Mouse (Mus musculus): ENCODE measurements around the gene Cdipt. TPM values are rescaled to one million over a fixed set of nuclear protein-coding genes. Genes with fewer than 3 reads are reported as not detected.

The Cdipt gene
- total RNA-seq, 2 experiments from 2014 or later = 38.3 to 39.9 TPM

DNA sequence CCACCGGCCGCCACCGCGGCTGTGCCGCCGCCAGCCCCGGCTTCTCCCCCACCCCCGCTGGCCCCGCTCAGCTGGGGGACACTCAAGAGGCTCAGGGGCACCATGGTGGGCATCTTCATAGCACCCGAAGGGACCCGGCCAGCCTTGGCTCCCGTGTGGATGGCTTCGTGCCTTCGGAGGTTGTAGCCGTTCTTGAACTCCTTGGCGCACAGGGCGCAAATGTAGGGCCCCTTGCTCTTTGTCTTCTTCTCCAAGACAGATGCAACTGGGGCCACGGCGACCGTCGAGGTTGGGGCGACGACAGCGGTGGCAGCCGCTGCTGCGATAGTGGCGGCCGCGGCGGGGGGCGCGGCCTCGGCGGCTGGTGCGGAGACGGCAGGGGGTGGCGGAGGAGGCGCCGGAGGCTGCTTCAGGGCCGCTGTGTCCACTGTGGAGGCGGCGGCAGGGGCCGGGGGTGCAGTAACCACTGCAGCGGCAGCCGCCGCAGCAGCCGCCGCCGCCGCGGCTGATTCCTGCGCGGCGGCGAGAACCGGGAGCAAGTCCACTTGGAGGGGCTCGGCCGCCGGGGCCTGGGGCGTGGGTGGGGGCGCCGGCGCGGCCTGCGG is 49.9 kb downstream of the Cdipt start:
- DNase-seq = peak; percentile 61

DNA sequence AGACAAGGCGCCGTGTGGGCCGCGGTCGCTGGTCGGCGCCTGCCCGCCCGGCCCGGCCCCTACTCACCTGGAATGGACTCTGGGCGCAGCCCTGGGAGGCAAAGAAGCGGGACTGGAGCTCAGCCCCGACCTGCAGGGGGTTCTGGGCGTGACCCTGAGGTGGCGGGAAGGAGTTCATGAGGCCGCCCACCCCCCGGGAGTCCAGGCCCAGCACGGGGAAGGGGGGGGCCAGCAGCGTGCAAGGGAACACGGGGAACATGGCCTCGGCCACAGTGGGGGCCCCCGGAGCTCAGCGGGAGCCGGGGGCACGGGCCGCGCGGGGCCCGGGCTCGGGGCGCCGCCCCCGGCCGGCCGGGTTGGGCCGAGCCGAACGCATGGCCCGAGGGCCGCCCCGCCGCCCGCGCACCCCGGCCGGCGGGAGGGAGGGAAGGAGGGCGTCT is 50.5 kb downstream of the Cdipt start:
- peak; percentile 66 for DNase-seq

DNA sequence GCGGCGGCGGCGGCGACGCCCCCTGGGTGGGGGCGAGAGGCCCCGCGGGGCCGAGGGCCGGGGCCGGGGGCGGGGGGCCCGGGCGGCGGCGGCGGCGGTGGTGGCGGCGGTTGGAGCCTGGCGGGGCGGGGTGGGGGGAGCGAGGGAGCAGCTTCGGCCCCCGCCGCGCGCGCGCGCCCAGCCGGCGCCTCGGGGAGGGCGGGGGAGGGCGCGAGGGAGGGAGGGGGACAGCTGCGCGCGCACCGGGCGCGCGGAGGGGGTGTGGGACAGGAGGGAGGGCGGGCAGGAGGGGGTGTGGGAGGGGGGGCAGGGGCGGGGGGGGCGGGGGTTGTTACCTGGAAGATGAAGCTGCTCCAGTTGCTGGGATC is 50.9 kb downstream of the Cdipt start:
- DNase-seq = peak; percentile 92

DNA sequence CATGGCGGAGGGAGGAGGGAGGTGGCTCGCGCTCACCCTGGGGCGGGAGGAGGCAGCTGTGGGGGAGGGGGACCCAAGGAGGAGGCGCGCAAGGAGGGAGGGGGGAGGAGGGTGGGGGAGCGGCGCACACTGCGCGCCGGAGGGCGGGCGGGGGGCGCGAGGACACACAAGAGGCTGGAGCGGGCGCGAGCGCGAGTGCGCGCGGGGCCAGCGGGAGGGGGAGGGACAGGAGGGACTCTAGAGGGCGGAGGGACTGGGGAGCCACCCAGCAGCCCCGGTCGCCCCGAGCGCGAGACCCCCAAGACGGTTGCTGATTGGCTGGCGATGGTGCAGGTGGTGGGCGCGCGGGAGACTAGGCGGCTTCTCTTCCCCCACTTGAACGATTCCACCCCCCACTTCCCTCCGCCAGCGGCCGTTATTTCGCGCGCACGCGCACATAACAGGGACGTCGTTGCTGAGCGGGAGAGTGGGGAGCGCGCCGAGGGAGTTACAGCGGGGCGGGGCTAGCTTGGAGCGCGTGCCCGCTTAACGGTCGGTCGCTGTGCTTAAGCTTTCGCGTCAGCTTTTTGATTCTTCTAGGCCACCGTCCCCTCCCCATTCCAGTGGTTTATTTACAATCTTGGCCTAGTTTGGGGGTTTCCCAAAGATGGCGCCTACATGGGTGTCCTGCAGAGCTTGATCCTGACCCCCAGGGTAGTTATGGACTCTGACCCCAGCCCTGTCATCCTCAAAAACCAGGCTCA is 51.4 kb downstream of the Cdipt start, which contains the start of gene Maz:
Maz (minus strand) TSS at position 54 of the 743 bp plus-strand sequence.
- peak; percentile 99 for DNase-seq

DNA sequence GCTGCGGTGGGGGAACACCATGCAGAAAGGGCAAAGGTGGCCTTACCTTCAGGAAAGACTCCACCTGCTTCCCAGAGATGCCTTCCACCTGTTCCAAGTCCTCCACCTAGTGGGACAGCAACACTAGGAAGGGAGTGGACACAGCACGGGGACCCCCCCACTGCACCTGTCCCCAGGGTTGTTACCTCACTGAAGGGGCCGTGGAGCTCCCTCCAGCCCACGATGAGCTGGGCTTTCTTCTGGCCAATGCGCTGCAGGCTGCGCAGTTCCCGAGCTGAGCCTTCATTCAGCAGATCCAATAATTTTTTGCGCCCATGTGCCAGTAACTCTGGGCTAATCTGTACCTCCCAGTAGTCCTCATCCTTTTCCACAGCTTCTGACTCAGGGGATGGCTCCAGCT is 52.2 kb downstream of the Cdipt start:
- no peak for DNase-seq

Other genes starting within 250 kb of the Cdipt start
- 10 to 100 TPM; 43.7 to 54.7 TPM for gene Mapk3, start 216.3 kb upstream of the Cdipt start, total RNA-seq (2021)
- gene Gdpd3, start 209.6 kb upstream of the Cdipt start, total RNA-seq (2021) = 1 to 10 TPM; 1.0 to 4.0 TPM
- 10 to 100 TPM; 56.3 to 62.9 TPM for gene Ypel3, start 199.0 kb upstream of the Cdipt start, total RNA-seq (2021)
- under 1 TPM; 0.38 to 0.75 TPM for gene Tbx6, start 194.4 kb upstream of the Cdipt start, total RNA-seq (2021)
- 10 to 100 TPM; 44.2 to 48.8 TPM for gene Ppp4c, start 183.4 kb upstream of the Cdipt start, total RNA-seq (2021)
- 10 to 100 TPM; 10.3 to 10.5 TPM for gene Fam57b, start 178.2 kb upstream of the Cdipt start, total RNA-seq (2021)
- not detected for gene 4930451I11Rik, start 144.3 kb upstream of the Cdipt start, total RNA-seq (2021)
- under 1 TPM; 0.14 to 0.68 TPM for gene Doc2a, start 128.5 kb upstream of the Cdipt start, total RNA-seq (2021)
- gene Hirip3, start 113.9 kb upstream of the Cdipt start, total RNA-seq (2021) = 10 to 100 TPM; 11.9 to 18.1 TPM
- gene Ino80e, start 113.5 kb upstream of the Cdipt start, total RNA-seq (2021) = 10 to 100 TPM; 18.6 to 23.6 TPM
- gene Taok2, start 91.2 kb upstream of the Cdipt start, total RNA-seq (2021) = 10 to 100 TPM; 40.2 to 52.3 TPM
- 10 to 100 TPM; 16.2 to 17.3 TPM for gene Tmem219, start 53.0 kb upstream of the Cdipt start, total RNA-seq (2021)
- gene Kctd13, start 47.0 kb upstream of the Cdipt start, total RNA-seq (2021) = 1 to 10 TPM; 3.7 to 5.0 TPM
- under 1 TPM in 1 of 2 experiments, not detected in 1; 0.35 TPM for gene Asphd1, start 26.3 kb upstream of the Cdipt start, total RNA-seq (2021)
- gene Sez6l2, start 25.4 kb upstream of the Cdipt start, total RNA-seq (2021) = 10 to 100 TPM in 1 of 2 experiments, 1 to 10 TPM in 1; 5.9 to 10.5 TPM
- under 1 TPM; 0.42 to 0.45 TPM for gene Cdiptos, start 184 bp downstream of the Cdipt start, total RNA-seq (2021)
- 10 to 100 TPM; 23.3 to 28.3 TPM for gene Mvp, start 38.7 kb downstream of the Cdipt start, total RNA-seq (2021)
- 1 to 10 TPM in 1 of 2 experiments, not detected in 1; 1.5 TPM for gene Pagr1b, start 40.6 kb downstream of the Cdipt start, total RNA-seq (2021)
- gene Pagr1a, start 41.4 kb downstream of the Cdipt start, total RNA-seq (2021) = 1 to 10 TPM; 2.5 to 8.2 TPM
- gene Gm42742, start 45.2 kb downstream of the Cdipt start, total RNA-seq (2021) = 10 to 100 TPM; 17.5 to 23.1 TPM
- 1 to 10 TPM; 1.9 to 4.6 TPM for gene Prrt2, start 45.3 kb downstream of the Cdipt start, total RNA-seq (2021)
- gene Maz, start 51.1 kb downstream of the Cdipt start, total RNA-seq (2021) = 10 to 100 TPM; 75.6 to 92.8 TPM
- gene Kif22, start 66.6 kb downstream of the Cdipt start, total RNA-seq (2021) = 10 to 100 TPM; 10.8 to 12.5 TPM
- not detected for gene Zg16, start 111.4 kb downstream of the Cdipt start, total RNA-seq (2021)
- gene AI467606, start 115.4 kb downstream of the Cdipt start, total RNA-seq (2021) = 1 to 10 TPM in 1 of 2 experiments, under 1 TPM in 1; 0.59 to 2.1 TPM
- 1 to 10 TPM; 1.9 to 2.3 TPM for gene Qprt, start 146.3 kb downstream of the Cdipt start, total RNA-seq (2021)
- gene Spn, start 161.9 kb downstream of the Cdipt start, total RNA-seq (2021) = under 1 TPM; 0.16 to 0.86 TPM
- 10 to 100 TPM; 36.7 to 41.1 TPM for gene Cd2bp2, start 220.1 kb downstream of the Cdipt start, total RNA-seq (2021)
- gene Tbc1d10b, start 232.6 kb downstream of the Cdipt start, total RNA-seq (2021) = 10 to 100 TPM; 38.6 to 45.1 TPM
- over 10,000 TPM; 46,059 to 51,168 TPM for gene Mylpf, start 233.0 kb downstream of the Cdipt start, total RNA-seq (2021)